Mouse (Mus musculus) cerebellum, postnatal 14 days (tissue): Measurements from ENCODE around the gene Pop7.
A peak's percentile ranks its signal among the peaks of the same experiment; 100 is the strongest.

ENCODE experiments used
- DNase-seq, 2 experiments: peaks; one replicate each; pipeline ENCODE4 v3.0.0; 2021; ENCODE audit warnings: mixed read lengths in 2 of 2

The Pop7 gene

GRCm38 (mm10) chr5:137527413-137527812 is 25.1 kb upstream of the Pop7 start:
- DNase-seq: no peak

GRCm38 (mm10) chr5:137526192-137526936 is 24.0 kb upstream of the Pop7 start:
- peak; percentile 66 to 74 for DNase-seq

GRCm38 (mm10) chr5:137525511-137525910 is 23.2 kb upstream of the Pop7 start:
- DNase-seq: no peak

- no peak for DNase-seq
Observed at GRCm38 (mm10) chr5:137524671-137525070, 22.4 kb upstream of the Pop7 start.

- DNase-seq: no peak
Observed at GRCm38 (mm10) chr5:137524251-137524515, 21.9 kb upstream of the Pop7 start.

GRCm38 (mm10) chr5:137523396-137524250 is 21.3 kb upstream of the Pop7 start:
- DNase-seq: no peak

GRCm38 (mm10) chr5:137522711-137523110 is 20.4 kb upstream of the Pop7 start:
- no peak for DNase-seq

GRCm38 (mm10) chr5:137521861-137522260 is 19.5 kb upstream of the Pop7 start:
- no peak for DNase-seq

- no peak for DNase-seq
Observed at GRCm38 (mm10) chr5:137519691-137520550, 17.6 kb upstream of the Pop7 start.

- DNase-seq: peak in 1 of 2 experiments; percentile 74
Observed at GRCm38 (mm10) chr5:137518436-137518835, 16.1 kb upstream of the Pop7 start, which contains the start of gene Gigyf1. Gigyf1 (plus strand) TSS chr5:137518548.

- DNase-seq: no peak
Observed at GRCm38 (mm10) chr5:137514811-137515210, 12.5 kb upstream of the Pop7 start.

- DNase-seq: peak; percentile 59 to 66
Observed at GRCm38 (mm10) chr5:137513951-137514721, 11.8 kb upstream of the Pop7 start.

GRCm38 (mm10) chr5:137512847-137513794 is 10.8 kb upstream of the Pop7 start:
- DNase-seq: peak; percentile 72 to 82

GRCm38 (mm10) chr5:137511706-137512105 is 9.4 kb upstream of the Pop7 start:
- DNase-seq: no peak

- peak in 1 of 2 experiments; percentile 58 for DNase-seq
Observed at GRCm38 (mm10) chr5:137510573-137511390, 8.5 kb upstream of the Pop7 start.

- peak; percentile 87 to 89 for DNase-seq
Observed at GRCm38 (mm10) chr5:137510014-137510501, 7.7 kb upstream of the Pop7 start.

- peak in 1 of 2 experiments; percentile 45 for DNase-seq
Observed at GRCm38 (mm10) chr5:137504041-137504440, 1.7 kb upstream of the Pop7 start.

GRCm38 (mm10) chr5:137502667-137503110 is 371 bp upstream of the Pop7 start:
- peak; percentile 90 to 93 for DNase-seq

GRCm38 (mm10) chr5:137500186-137500585 is 2.1 kb downstream of the Pop7 start:
- no peak for DNase-seq

- peak; percentile 27 to 46 for DNase-seq
Observed at GRCm38 (mm10) chr5:137493831-137494230, 8.5 kb downstream of the Pop7 start.
